Mouse (Mus musculus) thymus, adult 2 months (tissue): ENCODE measurements around the gene Aldh1a1. TPM values are rescaled to one million over a fixed set of nuclear protein-coding genes. Genes with fewer than 3 reads are reported as not detected.

Experiments used
- DNase-seq: peaks from one replicate; pipeline ENCODE4 v3.0.0; 2021
- H3K27ac ChIP-seq: fragments of 200-500 bp; 2 replicates; pipeline ENCODE4 v1.5.1; 2012; ENCODE audit warnings: low read length, control low read depth; ENCODE audit not compliant: control insufficient read depth, insufficient read depth
- H3K27me3 ChIP-seq: fragments of 200-500 bp; 2 replicates; pipeline ENCODE4 v1.6.1; 2012; ENCODE audit warnings: mild to moderate bottlenecking, low read length, moderate library complexity, mixed read lengths; ENCODE audit not compliant: control insufficient read depth, insufficient read depth
- H3K36me3 ChIP-seq: fragments of 200-500 bp; 2 replicates; pipeline ENCODE4 v1.6.1; 2012; ENCODE audit warnings: mild to moderate bottlenecking, low read length, moderate library complexity; ENCODE audit not compliant: control insufficient read depth, insufficient read depth
- H3K4me1 ChIP-seq: fragments of 200-500 bp; replicated peaks from 2 replicates; pipeline ENCODE4 v1.6.1; 2012; ENCODE audit warnings: low read length; ENCODE audit not compliant: control insufficient read depth, insufficient read depth
- H3K4me3 ChIP-seq: fragments of 200-500 bp; 2 replicates; pipeline ENCODE4 v1.5.1; 2012; ENCODE audit warnings: mild to moderate bottlenecking, low read length, control low read depth, moderate library complexity; ENCODE audit not compliant: control insufficient read depth, insufficient read depth
- CTCF ChIP-seq: fragments of 200-500 bp; IDR thresholded peaks from 2 replicates; pipeline ENCODE4 v1.5.1; 2012; ENCODE audit warnings: mild to moderate bottlenecking, control low read depth, low read length, moderate library complexity, borderline replicate concordance; ENCODE audit not compliant: control insufficient read depth, poor library complexity, insufficient read depth; ENCODE audit errors: extremely low read depth
- POLR2A ChIP-seq: fragments of 200-500 bp; IDR thresholded peaks from 2 replicates; pipeline ENCODE4 v1.6.1; 2012; ENCODE audit warnings: mild to moderate bottlenecking, low read length, control low read depth, moderate library complexity; ENCODE audit not compliant: control insufficient read depth, poor library complexity, insufficient read depth; ENCODE audit errors: extremely low read depth
- WGBS: fragments of 180-500 bp; shearing (Covaris S2); methylation state at CpG from one replicate; pipeline ENCODE4 v1.1.7; 2018; 5-methylcytosine and 5-hydroxymethylcytosine counted together
- polyA plus RNA-seq: library from polyadenylated mRNA; depleted of rRNA; stranded (reverse); fragments of >200 nt; gene quantifications from 2 replicates; pipeline ENCODE4 v1.2.3, GENCODE M21; 2012

Aldh1a1 gene
- polyA plus RNA-seq, 1 experiment, result 2.6 TPM

- DNase-seq, result no peak
- H3K27me3 ChIP-seq, result no peaks in the 10 kb centered on the region
- WGBS, result 97% methylated on average over 1 of the region's 1 CpGs
These were observed 37.6 kb downstream of the Aldh1a1 start for GRCm38 (mm10) chr19:20529921-20530696.

GRCm38 (mm10) chr19:20536538-20536937 lies 44.0 kb downstream of the Aldh1a1 start:
- DNase-seq, result no peak
- Histone ChIP-seq H3K4me1 (no peaks in the 10 kb centered on the region), H3K27me3 (no peaks in the 10 kb centered on the region), H3K4me3 (no peak overlapping the region), H3K27ac (no peak overlapping the region), H3K36me3 (no peaks in the 10 kb centered on the region)
- WGBS, result 70% methylated on average over 7 of the region's 7 CpGs
- no peak for TF ChIP-seq CTCF
- no peak for TF ChIP-seq POLR2A

More at GRCm38 (mm10) chr19:20529921-20530696, 37.6 kb downstream of the Aldh1a1 start:
- Histone ChIP-seq H3K4me1 (no peaks in the 10 kb centered on the region), H3K4me3 (no peak overlapping the region), H3K27ac (no peak overlapping the region), H3K36me3 (no peaks in the 10 kb centered on the region)
- no peak for TF ChIP-seq POLR2A
- TF ChIP-seq CTCF, result no peak

- TF ChIP-seq CTCF, result no peak
- no peak for TF ChIP-seq POLR2A
- no peaks in the 10 kb centered on the region for H3K36me3 ChIP-seq
- WGBS, result 81% methylated on average over 4 of the region's 4 CpGs
- H3K4me3 ChIP-seq, result no peak overlapping the region
- no peaks in the 10 kb centered on the region for H3K27me3 ChIP-seq
- DNase-seq, result no peak
- H3K4me1 ChIP-seq, result no peaks in the 10 kb centered on the region
- no peak overlapping the region for H3K27ac ChIP-seq
These were observed 48.5 kb downstream of the Aldh1a1 start for GRCm38 (mm10) chr19:20541044-20541443.

- no peak for DNase-seq
- TF ChIP-seq CTCF (no peak), POLR2A (no peak)
- H3K4me1 ChIP-seq, result no peaks in the 10 kb centered on the region
- 84% methylated on average over 1 of the region's 1 CpGs for WGBS
- no peaks in the 10 kb centered on the region for H3K27me3 ChIP-seq
- H3K4me3 ChIP-seq, result no peak overlapping the region
- H3K36me3 ChIP-seq, result no peaks in the 10 kb centered on the region
- H3K27ac ChIP-seq, result no peak overlapping the region
These were observed 49.4 kb downstream of the Aldh1a1 start for GRCm38 (mm10) chr19:20541924-20542323.

GRCm38 (mm10) chr19:20543816-20544215 lies 51.3 kb downstream of the Aldh1a1 start:
- no peak overlapping the region for H3K27ac ChIP-seq
- TF ChIP-seq POLR2A (no peak), CTCF (no peak)
- no peak overlapping the region for H3K4me3 ChIP-seq
- no peaks in the 10 kb centered on the region for H3K36me3 ChIP-seq
- DNase-seq, result no peak
- H3K4me1 ChIP-seq, result no peaks in the 10 kb centered on the region
- WGBS, result 92% methylated on average over 1 of the region's 1 CpGs
- no peaks in the 10 kb centered on the region for H3K27me3 ChIP-seq

GRCm38 (mm10) chr19:20544941-20545340 lies 52.4 kb downstream of the Aldh1a1 start:
- Histone ChIP-seq H3K27ac (no peak overlapping the region), H3K4me1 (no peaks in the 10 kb centered on the region), H3K4me3 (no peak overlapping the region), H3K36me3 (no peaks in the 10 kb centered on the region), H3K27me3 (no peaks in the 10 kb centered on the region)
- 96% methylated on average over 1 of the region's 1 CpGs for WGBS
- no peak for DNase-seq
- TF ChIP-seq POLR2A (no peak), CTCF (no peak)
